ENCODE assay signal across 24 mouse cellular contexts in the genomic region with DNA sequence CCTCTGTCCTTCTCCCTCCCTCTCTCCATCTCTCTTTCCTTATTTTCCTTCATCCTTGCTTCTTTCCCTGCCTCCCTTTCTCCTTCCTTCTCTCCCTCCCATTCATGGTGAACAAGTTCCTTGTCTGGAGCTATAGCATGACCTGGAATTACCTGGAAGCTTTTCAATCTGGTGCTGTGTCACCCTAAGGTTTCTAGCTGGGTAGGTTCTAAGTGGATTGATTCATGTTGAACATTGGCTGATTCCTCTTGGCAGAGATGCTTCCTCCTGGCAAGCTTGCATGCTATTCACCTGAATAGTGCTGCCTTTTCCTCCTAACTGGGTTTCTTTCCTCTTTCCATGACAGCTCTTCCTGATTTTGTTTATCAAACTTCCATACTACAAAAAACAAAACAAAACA. TPM values are rescaled to one million over a fixed set of nuclear protein-coding genes. Genes with fewer than 3 reads are reported as not detected.
A peak's percentile ranks its signal among the peaks of the same experiment; 100 is the strongest.
DNase-seq lines count a peak whose midpoint lies in the region; ATAC-seq and TF ChIP-seq lines count a peak whose summit lies in the region.
"Had no signal": no experiment of that assay in that cellular context is flagged by ENCODE, and none has a peak within 500 bp of the region (broad histone marks: within the 10 kb centered on the region; RNA-seq: fewer than 3 reads in every experiment).

No protein-coding gene starts in this region.

- H3K36me3 ChIP-seq in hindbrain, embryonic 14.5 days (replicated peaks; ENCODE audit: control insufficient read depth, insufficient read depth), result no peaks in the 10 kb centered on the region
- H3K36me3 ChIP-seq in hindbrain, embryonic 10.5 days, result no peaks in the 10 kb centered on the region
- no peaks in the 10 kb centered on the region for H3K36me3 ChIP-seq in kidney, postnatal 0 days (ENCODE audit: insufficient read depth, low read length)
- H3K36me3 ChIP-seq: embryonic facial prominence, embryonic 15.5 days; forebrain, embryonic 15.5 days; limb, embryonic 13.5 days; liver, embryonic 12.5 days; midbrain, embryonic 12.5 days; neural tube, embryonic 15.5 days had no signal

- H3K9ac ChIP-seq in hindbrain, embryonic 14.5 days, result 0 out of 2 replicates have a peak overlapping the region, but pooled peaks have one; percentile 3
- H3K9ac ChIP-seq in kidney, postnatal 0 days (ENCODE audit: low read depth, low read length), result no peak overlapping the region
- H3K9ac ChIP-seq: embryonic facial prominence, embryonic 15.5 days; forebrain, embryonic 15.5 days; limb, embryonic 13.5 days; liver, embryonic 12.5 days; midbrain, embryonic 12.5 days; neural tube, embryonic 15.5 days had no signal

- H3K27me3 ChIP-seq in cerebellum, adult 2 months (ENCODE audit: control insufficient read depth, insufficient read depth, low read length), result no peaks in the 10 kb centered on the region
- H3K27me3 ChIP-seq in hindbrain, embryonic 14.5 days (ENCODE audit: control insufficient read depth, insufficient read depth, low read length), result no peaks in the 10 kb centered on the region
- H3K27me3 ChIP-seq in hindbrain, embryonic 10.5 days (ENCODE audit: insufficient read depth, poor library complexity, severe bottlenecking), result peaks cover 26% of the 10 kb centered on the region
- H3K27me3 ChIP-seq in kidney, postnatal 0 days (ENCODE audit: insufficient read depth, low read length), result no peaks in the 10 kb centered on the region
- H3K27me3 ChIP-seq: embryonic facial prominence, embryonic 15.5 days; forebrain, embryonic 15.5 days; limb, embryonic 13.5 days; midbrain, embryonic 12.5 days; neural tube, embryonic 15.5 days had no signal

- ATAC-seq in hindbrain, embryonic 14.5 days (ENCODE audit: low FRiP score), result no peak
- ATAC-seq in kidney, postnatal 0 days (replicated peaks; ENCODE audit: low FRiP score, low read depth), result no peak
- ATAC-seq: CD4-positive, CD25-positive, alpha-beta regulatory T cell, adult 4 months; forebrain, embryonic 15.5 days; intestine, postnatal 0 days; liver, embryonic 12.5 days had no signal

- no peaks in the 10 kb centered on the region for H3K9me3 ChIP-seq in hindbrain, embryonic 14.5 days (ENCODE audit: control insufficient read depth, low read length)
- H3K9me3 ChIP-seq in hindbrain, embryonic 10.5 days, result no peaks in the 10 kb centered on the region; the same call in 1 of the 2 replicates
- H3K9me3 ChIP-seq in kidney, postnatal 0 days (replicated peaks; ENCODE audit: low read length), result no peaks in the 10 kb centered on the region
- H3K9me3 ChIP-seq: embryonic facial prominence, embryonic 15.5 days; forebrain, embryonic 15.5 days; limb, embryonic 13.5 days; liver, embryonic 12.5 days; midbrain, embryonic 12.5 days; neural tube, embryonic 15.5 days had no signal

- H3K4me3 ChIP-seq in cerebellum, adult 2 months (replicated peaks; ENCODE audit: insufficient read depth, low read depth, low read length), result no peak overlapping the region
- H3K4me3 ChIP-seq in hindbrain, embryonic 14.5 days (replicated peaks; ENCODE audit: low read length), result no peak overlapping the region
- no peak overlapping the region for H3K4me3 ChIP-seq in hindbrain, embryonic 10.5 days
- H3K4me3 ChIP-seq in kidney, postnatal 0 days (replicated peaks; ENCODE audit: low read depth, low read length), result no peak overlapping the region
- H3K4me3 ChIP-seq: embryonic facial prominence, embryonic 15.5 days; forebrain, embryonic 15.5 days; heart, adult 2 months; liver, embryonic 12.5 days; midbrain, embryonic 12.5 days had no signal

- TF ChIP-seq POLR2A in cerebellum, adult 2 months (IDR thresholded peaks at IDR 0.05; ENCODE audit: borderline replicate concordance, insufficient read depth, low read length), result no peak

- no peak overlapping the region for H3K4me2 ChIP-seq in hindbrain, embryonic 14.5 days (replicated peaks)
- H3K4me2 ChIP-seq in kidney, postnatal 0 days (ENCODE audit: low read length), result no peak overlapping the region
- H3K4me2 ChIP-seq: forebrain, embryonic 15.5 days; liver, embryonic 12.5 days; midbrain, embryonic 12.5 days had no signal

- no peak overlapping the region for H3K27ac ChIP-seq in cerebellum, adult 2 months (ENCODE audit: insufficient read depth, low read length)
- H3K27ac ChIP-seq in hindbrain, embryonic 14.5 days, result no peak overlapping the region
- no peak overlapping the region for H3K27ac ChIP-seq in hindbrain, embryonic 10.5 days
- H3K27ac ChIP-seq in kidney, postnatal 0 days, result peak overlapping the region; percentile 37
- H3K27ac ChIP-seq: embryonic facial prominence, embryonic 15.5 days; forebrain, embryonic 15.5 days; limb, embryonic 13.5 days; liver, embryonic 12.5 days; midbrain, embryonic 12.5 days; neural tube, embryonic 15.5 days had no signal

- DNase-seq in cerebellum, adult 2 months, result peak; percentile 34 to 72
- no peak for DNase-seq in cerebellum, adult 8-10 months
- no peak for DNase-seq in hindbrain, embryonic 14.5 days (ENCODE audit: low spot score)
- DNase-seq in hindbrain, embryonic 10.5 days (ENCODE audit: low spot score), result no peak
- no peak for DNase-seq in kidney, postnatal 0 days (ENCODE audit: low spot score)
- no peak for DNase-seq in kidney, postnatal 10 days
- no peak for DNase-seq in frontal cortex, postnatal 10 days (ENCODE audit: low spot score in 2 of 2)
- DNase-seq: adrenal gland, postnatal 25 days; gastrocnemius, postnatal 14 days; heart, adult 2 months; layer of hippocampus, postnatal 36 days; lung, adult 18-20 months; lung, postnatal 14 days; right cerebral cortex, adult 18-20 months; right cerebral cortex, postnatal 4 days; thymus, postnatal 14 days had no signal

- TF ChIP-seq CTCF in cerebellum, adult 2 months (IDR thresholded peaks at IDR 0.05; ENCODE audit: borderline replicate concordance, insufficient read depth, low read depth, low read length), result no peak
- no peak for TF ChIP-seq CTCF in kidney, postnatal 0 days (IDR thresholded peaks at IDR 0.05; ENCODE audit: low read depth)

- H3K4me1 ChIP-seq in cerebellum, adult 2 months (ENCODE audit: control insufficient read depth, insufficient read depth, low read length), result peaks cover 3% of the 10 kb centered on the region
- H3K4me1 ChIP-seq in hindbrain, embryonic 14.5 days (replicated peaks; ENCODE audit: control insufficient read depth, insufficient read depth, low read length), result peaks cover 12% of the 10 kb centered on the region
- peaks cover 11% of the 10 kb centered on the region for H3K4me1 ChIP-seq in hindbrain, embryonic 10.5 days (replicated peaks)
- peaks cover 10% of the 10 kb centered on the region for H3K4me1 ChIP-seq in kidney, postnatal 0 days (replicated peaks; ENCODE audit: insufficient read depth, low read length)

RNA-seq across cellular contexts. Expression of a gene that starts 2.8 kb away (rescaled TPM):
- 173 and 178 TPM in 2 replicates for polyA plus RNA-seq in cerebellum, adult 2 months (2012; rRNA removed)
- polyA plus RNA-seq in hindbrain, embryonic 14.5 days (2014; fragmentation: Nextera tagmentation; extraction: Ambion mirVana), result 341 and 388 TPM in 2 replicates
- polyA plus RNA-seq in hindbrain, embryonic 10.5 days (2016; fragmentation: Nextera tagmentation; extraction: Ambion mirVana), result 101 and 114 TPM in 2 replicates
- 403 and 438 TPM in 2 replicates for polyA plus RNA-seq in kidney, postnatal 0 days (2015; fragmentation: Nextera tagmentation; extraction: Ambion mirVana)

RNA-seq across cellular contexts. Expression of a gene that starts 33.4 kb away (rescaled TPM):
- polyA plus RNA-seq in cerebellum, adult 2 months (2012; rRNA removed), result 42.5 and 45.2 TPM in 2 replicates
- polyA plus RNA-seq in hindbrain, embryonic 14.5 days (2014; fragmentation: Nextera tagmentation; extraction: Ambion mirVana), result 56.5 and 62.9 TPM in 2 replicates
- 38.4 and 39.3 TPM in 2 replicates for polyA plus RNA-seq in hindbrain, embryonic 10.5 days (2016; fragmentation: Nextera tagmentation; extraction: Ambion mirVana)
- polyA plus RNA-seq in kidney, postnatal 0 days (2015; fragmentation: Nextera tagmentation; extraction: Ambion mirVana), result 32.4 and 33.1 TPM in 2 replicates

RNA-seq across cellular contexts. Expression of a gene that starts 49.6 kb away (rescaled TPM):
- polyA plus RNA-seq in cerebellum, adult 2 months (2012; rRNA removed), result 11.2 and 12.0 TPM in 2 replicates
- 10.2 and 10.9 TPM in 2 replicates for polyA plus RNA-seq in hindbrain, embryonic 14.5 days (2014; fragmentation: Nextera tagmentation; extraction: Ambion mirVana)
- polyA plus RNA-seq in hindbrain, embryonic 10.5 days (2016; fragmentation: Nextera tagmentation; extraction: Ambion mirVana), result 4.3 and 5.2 TPM in 2 replicates
- polyA plus RNA-seq in kidney, postnatal 0 days (2015; fragmentation: Nextera tagmentation; extraction: Ambion mirVana), result 17.1 and 18.0 TPM in 2 replicates

Comparison
In these comparisons a context has a peak if more than half of its experiments do, and no peak if none do; other contexts are left out.
1. DNase-seq: peak in cerebellum, adult 2 months (2 of 2); none in cerebellum, adult 8-10 months (single experiment), hindbrain, embryonic 14.5 days (single experiment), hindbrain, embryonic 10.5 days (single experiment), kidney, postnatal 0 days (single experiment), kidney, postnatal 10 days (single experiment) and frontal cortex, postnatal 10 days (0 of 2).